8 mouse cellular contexts compared by ENCODE assay signal in genomic region chr1:82641316-82641987, GRCm38 (mm10). TPM values are rescaled to one million over a fixed set of nuclear protein-coding genes. Genes with fewer than 3 reads are reported as not detected.
DNase-seq lines count a peak whose midpoint lies in the region; ATAC-seq and TF ChIP-seq lines count a peak whose summit lies in the region.

No protein-coding gene starts in this region.

- DNase-seq in CD4-positive helper T cell, adult 2 months (ENCODE audit: low read depth, low spot score): peak; percentile 22
- DNase-seq in kidney, postnatal 36 days: peak; percentile 62 to 91
- peak in 2 of 3 experiments; percentile 44 to 46 for DNase-seq in liver, embryonic 14.5 days (ENCODE audit: low read depth in 3 of 3, low spot score in 3 of 3)
- peak; percentile 95 for DNase-seq in testis, postnatal 10 days (ENCODE audit: low spot score)

- H3K27me3 ChIP-seq in embryonic facial prominence, embryonic 15.5 days: no peaks in the 10 kb centered on the region
- peaks cover 9% of the 10 kb centered on the region; the same call in 1 of the 2 replicates for H3K27me3 ChIP-seq in heart, embryonic 13.5 days (replicated peaks)
- no peaks in the 10 kb centered on the region for H3K27me3 ChIP-seq in liver, embryonic 14.5 days (ENCODE audit: control insufficient read depth, insufficient read depth, low read length)
- H3K27me3 ChIP-seq in neural tube, embryonic 14.5 days (ENCODE audit: control insufficient read depth, insufficient read depth, low read length): no peaks in the 10 kb centered on the region

- peak overlapping the region; percentile 24 for H3K4me2 ChIP-seq in embryonic facial prominence, embryonic 15.5 days (replicated peaks)
- H3K4me2 ChIP-seq in heart, embryonic 13.5 days: peak overlapping the region; percentile 72
- peak overlapping the region; percentile 64 for H3K4me2 ChIP-seq in liver, embryonic 14.5 days (ENCODE audit: low read depth)
- peak overlapping the region; percentile 44; the same call in 1 of the 2 replicates for H3K4me2 ChIP-seq in neural tube, embryonic 14.5 days (ENCODE audit: low read depth, low read length)

- H3K9me3 ChIP-seq in embryonic facial prominence, embryonic 15.5 days (replicated peaks): no peaks in the 10 kb centered on the region
- no peaks in the 10 kb centered on the region for H3K9me3 ChIP-seq in heart, embryonic 13.5 days
- no peaks in the 10 kb centered on the region for H3K9me3 ChIP-seq in liver, embryonic 14.5 days (ENCODE audit: control insufficient read depth, low read length)
- no peaks in the 10 kb centered on the region for H3K9me3 ChIP-seq in neural tube, embryonic 14.5 days (ENCODE audit: control insufficient read depth, low read length)

- TF ChIP-seq CTCF in bone marrow, adult 2 months (IDR thresholded peaks at IDR 0.05; ENCODE audit: control insufficient read depth, insufficient read depth, low read length): peak; percentile 74
- TF ChIP-seq CTCF in liver, embryonic 14.5 days (IDR thresholded peaks at IDR 0.05; ENCODE audit: low read depth): peak; percentile 97

- no peak for TF ChIP-seq POLR2A in bone marrow, adult 2 months (IDR thresholded peaks at IDR 0.05; ENCODE audit: borderline replicate concordance, control insufficient read depth, low read depth, low read length)

- no peak overlapping the region for H3K9ac ChIP-seq in embryonic facial prominence, embryonic 15.5 days
- peak overlapping the region; percentile 63 for H3K9ac ChIP-seq in heart, embryonic 13.5 days
- peak overlapping the region; percentile 29; the same call in 1 of the 2 replicates for H3K9ac ChIP-seq in liver, embryonic 14.5 days (replicated peaks)
- no peak overlapping the region for H3K9ac ChIP-seq in neural tube, embryonic 14.5 days (replicated peaks; ENCODE audit: low read depth, low read length)

- H3K4me3 ChIP-seq in bone marrow, adult 2 months (replicated peaks; ENCODE audit: control insufficient read depth, low read depth, low read length): no peak overlapping the region
- H3K4me3 ChIP-seq in embryonic facial prominence, embryonic 15.5 days (replicated peaks): peak overlapping the region; percentile 18; the same call in 1 of the 2 replicates
- H3K4me3 ChIP-seq in heart, embryonic 13.5 days: peak overlapping the region; percentile 46
- H3K4me3 ChIP-seq in liver, embryonic 14.5 days (ENCODE audit: insufficient read depth in 1 of 2, low read depth in 2 of 2, low read length in 2 of 2): peak overlapping the region in 1 of 2 experiments; percentile 43; a peak in 2 of 4 replicates
- peak overlapping the region; percentile 12; the same call in 1 of the 2 replicates for H3K4me3 ChIP-seq in neural tube, embryonic 14.5 days (ENCODE audit: low read depth, low read length)

- no peak for TF ChIP-seq EP300 in liver, embryonic 14.5 days (IDR thresholded peaks at IDR 0.05; ENCODE audit: low read depth)

- no peaks in the 10 kb centered on the region for H3K36me3 ChIP-seq in embryonic facial prominence, embryonic 15.5 days
- no peaks in the 10 kb centered on the region for H3K36me3 ChIP-seq in heart, embryonic 13.5 days
- H3K36me3 ChIP-seq in liver, embryonic 14.5 days (replicated peaks; ENCODE audit: control insufficient read depth, insufficient read depth, low read depth): no peaks in the 10 kb centered on the region
- H3K36me3 ChIP-seq in neural tube, embryonic 14.5 days (ENCODE audit: control insufficient read depth, insufficient read depth, low read length): no peaks in the 10 kb centered on the region

- ATAC-seq in embryonic facial prominence, embryonic 15.5 days (ENCODE audit: insufficient number of reproducible peaks, low FRiP score, low TSS enrichment, low read depth): no peak
- no peak for ATAC-seq in heart, embryonic 13.5 days (ENCODE audit: extremely low read depth, insufficient number of reproducible peaks, low FRiP score, low TSS enrichment)
- ATAC-seq in liver, embryonic 14.5 days (ENCODE audit: insufficient read depth): no peak
- ATAC-seq in neural tube, embryonic 14.5 days (ENCODE audit: low read depth): no peak

- no peak overlapping the region for H3K27ac ChIP-seq in bone marrow, adult 2 months (ENCODE audit: control insufficient read depth, insufficient read depth, low read depth, low read length, poor library complexity)
- no peak overlapping the region for H3K27ac ChIP-seq in embryonic facial prominence, embryonic 15.5 days (replicated peaks)
- no peak overlapping the region for H3K27ac ChIP-seq in heart, embryonic 13.5 days (replicated peaks)
- no peak overlapping the region for H3K27ac ChIP-seq in liver, embryonic 14.5 days
- H3K27ac ChIP-seq in neural tube, embryonic 14.5 days (ENCODE audit: low read depth, low read length): no peak overlapping the region

- WGBS in bone marrow, adult 2 months: 37% methylated on average over 18 of the region's 18 CpGs
- 31% methylated on average over 18 of the region's 18 CpGs for WGBS in embryonic facial prominence, embryonic 15.5 days
- WGBS in heart, embryonic 13.5 days: 29% methylated on average over 18 of the region's 18 CpGs
- WGBS in liver, embryonic 14.5 days (ENCODE audit: insufficient replicate concordance): 29% methylated on average over 18 of the region's 18 CpGs
- 36% methylated on average over 18 of the region's 18 CpGs for WGBS in neural tube, embryonic 14.5 days

- H3K4me1 ChIP-seq in bone marrow, adult 2 months (ENCODE audit: control insufficient read depth, insufficient read depth, low read length): no peaks in the 10 kb centered on the region
- no peaks in the 10 kb centered on the region for H3K4me1 ChIP-seq in embryonic facial prominence, embryonic 15.5 days
- H3K4me1 ChIP-seq in heart, embryonic 13.5 days: no peaks in the 10 kb centered on the region
- H3K4me1 ChIP-seq in liver, embryonic 14.5 days (replicated peaks; ENCODE audit: control insufficient read depth in 2 of 2, insufficient read depth in 2 of 2, low read length in 1 of 2): peaks cover 9 to 14% of the 10 kb centered on the region in 2 experiments; a peak in 3 of 4 replicates
- no peaks in the 10 kb centered on the region for H3K4me1 ChIP-seq in neural tube, embryonic 14.5 days (ENCODE audit: control insufficient read depth, insufficient read depth, low read length)

RNA-seq across cellular contexts. Expression of gene Col4a3, which starts 54.7 kb away (rescaled TPM):
- polyA plus RNA-seq in bone marrow, adult 2 months (2011; ENCODE audit: insufficient read depth, insufficient read length, low replicate concordance, missing spikeins): 1.1 and 2.5 TPM in 2 replicates
- 0.13 and 0.26 TPM in 2 replicates for polyA plus RNA-seq in embryonic facial prominence, embryonic 15.5 days (2015; fragmentation: Nextera tagmentation; extraction: Ambion mirVana)
- 0.41 and 0.46 TPM in 2 replicates for polyA plus RNA-seq in heart, embryonic 13.5 days (2015; fragmentation: Nextera tagmentation; extraction: Ambion mirVana)
- 0.02 and 0.10 TPM in 2 replicates for polyA plus RNA-seq in liver, embryonic 14.5 days (2012; rRNA removed)
- 0.10 and 0.11 TPM in 2 replicates for polyA plus RNA-seq in liver, embryonic 14.5 days (2014; fragmentation: Nextera tagmentation; extraction: Ambion mirVana)
- 0.09 and 0.33 TPM in 2 replicates for polyA plus RNA-seq in neural tube, embryonic 14.5 days (2014; fragmentation: Nextera tagmentation; extraction: Ambion mirVana)

RNA-seq across cellular contexts. Expression of gene Col4a4, which starts 54.8 kb away (rescaled TPM):
- polyA plus RNA-seq in bone marrow, adult 2 months (2011; ENCODE audit: insufficient read depth, insufficient read length, low replicate concordance, missing spikeins): 0.15 and 0.20 TPM in 2 replicates
- polyA plus RNA-seq in embryonic facial prominence, embryonic 15.5 days (2015; fragmentation: Nextera tagmentation; extraction: Ambion mirVana): 0.09 and 0.14 TPM in 2 replicates
- 0.55 and 1.1 TPM in 2 replicates for polyA plus RNA-seq in heart, embryonic 13.5 days (2015; fragmentation: Nextera tagmentation; extraction: Ambion mirVana)
- 0.02 and 0.03 TPM in 2 replicates for polyA plus RNA-seq in liver, embryonic 14.5 days (2012; rRNA removed)
- 0.01 and 0.08 TPM in 2 replicates for polyA plus RNA-seq in liver, embryonic 14.5 days (2014; fragmentation: Nextera tagmentation; extraction: Ambion mirVana)
- 0.24 TPM in 2 replicates for polyA plus RNA-seq in neural tube, embryonic 14.5 days (2014; fragmentation: Nextera tagmentation; extraction: Ambion mirVana)

Comparison
In these comparisons a context has a peak if more than half of its experiments do, and no peak if none do; other contexts are left out.
1. DNase-seq: peak in every context shown above with its lines; median percentile 95 in testis, postnatal 10 days; 76 in kidney, postnatal 36 days; 45 in liver, embryonic 14.5 days; 22 in CD4-positive helper T cell, adult 2 months.
2. H3K9ac ChIP-seq: peak in heart, embryonic 13.5 days (single experiment) and liver, embryonic 14.5 days (single experiment); none in embryonic facial prominence, embryonic 15.5 days (single experiment) and neural tube, embryonic 14.5 days (single experiment).
3. Peak in every context shown above with its lines, with median percentiles within 50 percentile points of each other: H3K4me2 ChIP-seq.